Mouse (Mus musculus) cerebellum, adult 2 months (tissue): ENCODE data around the gene Mpv17l.

Experiments used
- CTCF ChIP-seq: fragments of 200-500 bp; IDR thresholded peaks from 2 replicates; pipeline ENCODE4 v1.5.1; 2011; ENCODE audit warnings: low read depth, mild to moderate bottlenecking, control low read depth, low read length, moderate library complexity, borderline replicate concordance; ENCODE audit not compliant: insufficient read depth
- POLR2A ChIP-seq: fragments of 200-500 bp; IDR thresholded peaks from 2 replicates; pipeline ENCODE4 v1.6.1; 2011; ENCODE audit warnings: low read length, control low read depth, borderline replicate concordance; ENCODE audit not compliant: insufficient read depth

- no peak for TF ChIP-seq CTCF
- no peak for TF ChIP-seq POLR2A
Observed at GRCm38 (mm10) chr16:13951245-13951644, 48.3 kb downstream of the Mpv17l start.
